Mouse (Mus musculus): ENCODE measurements around the gene Ankfn1. TPM values are rescaled to one million over a fixed set of nuclear protein-coding genes. Genes with fewer than 3 reads are reported as not detected.

Ankfn1 gene
- not detected in 2 replicates for polyA plus RNA-seq (2015; fragmentation: Nextera tagmentation; extraction: Ambion mirVana)

DNA sequence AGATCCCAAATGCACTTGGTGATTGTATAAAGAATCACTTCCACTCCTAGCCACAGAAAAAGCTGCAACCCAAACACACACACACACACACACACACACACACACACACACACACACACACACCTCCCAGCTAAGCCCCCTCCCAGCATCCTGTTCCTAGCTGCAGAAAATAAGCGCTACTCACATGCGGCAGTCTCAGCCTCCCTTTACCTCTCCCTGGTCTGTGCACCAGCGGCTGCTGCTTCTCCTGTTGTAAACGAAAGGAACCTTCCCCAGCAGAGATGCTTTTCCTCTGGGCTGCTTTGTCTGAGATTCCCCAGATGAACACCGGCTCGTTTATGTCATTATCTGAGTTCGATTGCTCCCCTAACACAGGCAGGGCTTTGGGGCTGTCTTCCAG, at the start of gene Ankfn1:
Gene Ankfn1 (minus strand): TSS at position 223 of the 400 bp plus-strand sequence.
- WGBS (ENCODE audit: insufficient replicate concordance): 31% methylated on average over 7 of the region's 7 CpGs
- no peak for ATAC-seq (ENCODE audit: insufficient read depth)
- Histone ChIP-seq H3K4me2 (no peak within 1 kb of the TSS), H3K36me3 (replicated peaks) (no peaks in the 10 kb centered on the region), H3K9me3 (replicated peaks) (no peaks in the 10 kb centered on the region), H3K4me3 (replicated peaks) (no peak within 1 kb of the TSS), H3K27ac (replicated peaks) (no peak within 1 kb of the TSS), H3K27me3 (no peaks in the 10 kb centered on the region), H3K4me1 (replicated peaks) (no peaks in the 10 kb centered on the region), H3K9ac (no peak within 1 kb of the TSS)

DNA sequence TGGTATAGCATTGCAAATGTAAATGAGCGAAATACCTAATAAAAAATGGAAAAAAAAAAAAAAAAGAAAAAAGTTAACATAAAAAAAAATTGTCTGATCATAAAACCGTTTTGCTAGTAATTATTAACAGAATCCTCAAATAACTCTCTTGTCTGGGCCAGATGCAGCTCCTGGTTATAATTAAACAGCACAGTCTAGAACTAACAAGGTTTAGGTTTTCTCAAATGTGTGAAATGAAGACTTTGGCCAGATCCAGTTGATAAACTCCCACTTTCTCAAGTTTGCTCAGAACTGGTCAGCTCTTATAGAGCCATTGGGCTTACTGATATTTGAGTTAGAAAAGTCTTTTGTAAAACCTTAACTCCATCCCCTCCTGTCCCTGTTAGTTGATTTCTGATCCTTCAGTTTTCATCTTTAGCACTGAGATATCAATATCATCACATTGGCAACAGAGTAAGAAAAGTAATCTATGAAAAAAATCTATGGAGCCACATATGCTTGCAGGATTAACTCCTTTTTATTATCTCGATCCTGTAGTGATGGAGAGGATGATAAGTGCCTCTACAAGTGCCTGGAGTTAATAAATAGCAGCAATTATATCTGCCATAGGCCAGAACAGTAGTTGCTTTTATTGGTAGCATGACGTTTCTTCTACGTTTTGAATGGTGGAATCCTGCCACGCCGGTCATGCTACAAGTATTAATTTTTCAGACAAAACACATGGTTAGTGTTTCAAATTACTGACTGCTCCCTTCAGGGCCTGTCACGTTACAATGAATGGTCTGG, 46.4 kb upstream of the Ankfn1 start:
- Histone ChIP-seq H3K9ac (no peak overlapping the region), H3K27ac (replicated peaks) (no peak overlapping the region), H3K4me1 (replicated peaks) (no peaks in the 10 kb centered on the region), H3K4me2 (no peak overlapping the region), H3K27me3 (no peaks in the 10 kb centered on the region), H3K9me3 (replicated peaks) (no peaks in the 10 kb centered on the region), H3K36me3 (replicated peaks) (no peaks in the 10 kb centered on the region), H3K4me3 (replicated peaks) (no peak overlapping the region)
- no peak for ATAC-seq (ENCODE audit: insufficient read depth)
- 47% methylated on average over 8 of the region's 8 CpGs for WGBS (ENCODE audit: insufficient replicate concordance)

DNA sequence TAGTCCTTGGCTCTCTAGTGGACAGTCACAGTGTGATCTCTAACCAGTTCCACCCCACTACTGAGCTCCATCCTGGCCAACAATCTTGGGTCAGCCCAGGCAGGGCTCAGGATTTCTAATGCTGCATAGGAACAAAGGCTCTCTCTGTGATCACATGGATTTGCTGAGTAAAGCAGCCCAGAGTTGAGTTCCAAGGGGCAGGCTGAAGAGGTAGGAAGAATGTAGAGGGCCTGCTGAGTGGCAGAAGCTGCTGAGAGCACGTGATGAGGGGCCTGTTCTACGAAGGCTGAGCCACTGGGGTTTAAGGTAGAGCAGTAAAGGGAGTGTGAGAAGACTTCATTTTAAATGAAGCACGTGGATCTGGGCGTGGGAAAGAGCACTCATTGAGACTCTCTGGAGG, 41.1 kb upstream of the Ankfn1 start:
- H3K36me3 ChIP-seq (replicated peaks): no peaks in the 10 kb centered on the region
- WGBS (ENCODE audit: insufficient replicate concordance): 47% methylated on average over 4 of the region's 4 CpGs
- ATAC-seq (ENCODE audit: insufficient read depth): no peak

DNA sequence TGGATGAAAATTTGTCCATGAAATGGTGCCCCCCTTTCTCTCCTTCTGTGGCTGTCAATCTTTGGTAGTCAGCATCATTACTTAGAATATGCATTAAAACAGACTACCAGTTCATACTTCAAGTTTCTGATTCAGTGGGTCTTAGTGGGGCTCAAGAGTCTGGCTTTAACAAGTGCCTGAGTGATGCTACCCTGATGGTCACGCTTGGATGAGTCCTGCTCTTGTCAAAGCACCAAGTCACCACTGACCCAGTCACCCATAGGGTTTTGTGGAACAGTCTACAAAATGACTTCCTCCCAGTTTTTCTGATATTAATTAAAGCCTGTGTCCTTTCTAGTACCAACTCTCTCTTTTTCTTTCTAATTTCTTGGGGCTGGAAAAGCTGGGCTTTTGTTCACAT, 34.0 kb upstream of the Ankfn1 start:
- no peak for ATAC-seq (ENCODE audit: insufficient read depth)
- Histone ChIP-seq H3K4me2 (no peak overlapping the region), H3K4me1 (replicated peaks) (no peaks in the 10 kb centered on the region), H3K4me3 (replicated peaks) (no peak overlapping the region), H3K27ac (replicated peaks) (no peak overlapping the region), H3K36me3 (replicated peaks) (no peaks in the 10 kb centered on the region), H3K9me3 (replicated peaks) (no peaks in the 10 kb centered on the region), H3K9ac (no peak overlapping the region), H3K27me3 (no peaks in the 10 kb centered on the region)
- 42% methylated on average over 1 of the region's 1 CpGs for WGBS (ENCODE audit: insufficient replicate concordance)

More for the DNA sequence above, 41.1 kb upstream of the Ankfn1 start:
- Histone ChIP-seq H3K27me3 (no peaks in the 10 kb centered on the region), H3K4me1 (replicated peaks) (no peaks in the 10 kb centered on the region), H3K4me2 (no peak overlapping the region), H3K9ac (no peak overlapping the region), H3K27ac (replicated peaks) (no peak overlapping the region), H3K9me3 (replicated peaks) (no peaks in the 10 kb centered on the region), H3K4me3 (replicated peaks) (no peak overlapping the region)

DNA sequence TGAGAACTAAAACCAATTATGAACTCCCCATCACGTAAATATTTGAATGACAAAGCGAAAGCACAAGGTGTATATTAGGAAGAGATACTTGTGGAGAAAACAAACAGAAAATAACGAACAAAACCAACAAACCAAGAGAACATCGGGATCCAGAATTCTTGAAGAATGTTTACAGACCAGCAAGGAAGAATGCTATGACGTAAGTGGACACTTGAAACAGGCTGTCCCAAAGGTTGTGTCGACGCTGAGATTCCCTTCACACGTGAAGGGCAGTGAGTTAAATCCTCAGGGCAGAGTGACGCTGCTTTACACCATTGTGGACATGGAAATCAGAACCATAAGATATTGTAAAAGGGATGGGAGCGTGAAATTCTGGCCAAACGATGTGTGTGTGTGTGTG, 30.5 kb upstream of the Ankfn1 start:
- WGBS (ENCODE audit: insufficient replicate concordance): 52% methylated on average over 11 of the region's 11 CpGs
- ATAC-seq (ENCODE audit: insufficient read depth): no peak

DNA sequence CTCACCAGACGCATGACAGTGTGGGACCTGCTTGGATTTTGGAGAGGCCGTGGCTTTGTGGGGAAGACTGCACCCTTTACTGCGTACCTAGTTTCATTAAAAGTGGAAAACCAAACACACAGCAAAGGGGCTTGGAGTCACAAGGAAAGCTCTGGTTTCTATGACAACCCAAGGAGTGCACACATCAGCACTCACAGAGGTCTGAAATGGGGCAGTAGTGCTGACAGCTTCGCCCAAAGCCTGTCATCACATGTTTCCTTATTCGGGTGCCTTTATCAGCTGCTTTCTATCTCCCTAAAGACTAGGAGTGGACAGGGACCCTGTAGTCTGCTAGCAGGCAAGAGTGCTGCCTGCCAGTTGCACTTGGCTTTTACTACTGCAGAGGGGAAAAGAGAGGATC, 27.4 kb upstream of the Ankfn1 start:
- WGBS (ENCODE audit: insufficient replicate concordance): 49% methylated on average over 5 of the region's 5 CpGs

More for the DNA sequence above, 30.5 kb upstream of the Ankfn1 start:
- H3K4me1 ChIP-seq (replicated peaks): no peaks in the 10 kb centered on the region
- no peak overlapping the region for H3K9ac ChIP-seq
- H3K4me2 ChIP-seq: no peak overlapping the region
- no peaks in the 10 kb centered on the region for H3K27me3 ChIP-seq
- no peaks in the 10 kb centered on the region for H3K36me3 ChIP-seq (replicated peaks)
- H3K4me3 ChIP-seq (replicated peaks): no peak overlapping the region
- no peak overlapping the region for H3K27ac ChIP-seq (replicated peaks)
- H3K9me3 ChIP-seq (replicated peaks): no peaks in the 10 kb centered on the region

DNA sequence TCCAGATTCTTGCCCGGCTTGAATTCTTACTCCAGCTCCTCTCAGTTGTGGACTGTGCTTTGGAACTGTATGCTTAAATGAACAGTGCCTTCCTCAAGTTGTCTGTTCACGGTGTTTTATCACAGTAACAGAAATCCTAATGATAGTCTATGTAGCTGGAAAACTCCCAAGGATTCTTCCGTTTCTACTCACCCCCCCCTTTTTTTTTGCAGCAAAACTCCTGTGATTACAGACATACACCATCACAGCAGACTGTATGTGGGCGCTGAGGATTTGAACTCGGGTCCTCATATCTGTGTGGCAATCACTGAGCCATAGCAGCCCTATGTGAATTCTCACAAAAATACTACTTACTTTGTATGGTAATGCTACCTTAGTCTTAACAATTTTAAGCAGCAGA, 26.5 kb upstream of the Ankfn1 start:
- Histone ChIP-seq H3K27ac (replicated peaks) (no peak overlapping the region), H3K9ac (no peak overlapping the region), H3K36me3 (replicated peaks) (no peaks in the 10 kb centered on the region), H3K4me3 (replicated peaks) (no peak overlapping the region), H3K27me3 (no peaks in the 10 kb centered on the region), H3K4me2 (no peak overlapping the region), H3K4me1 (replicated peaks) (no peaks in the 10 kb centered on the region), H3K9me3 (replicated peaks) (no peaks in the 10 kb centered on the region)
- no peak for ATAC-seq (ENCODE audit: insufficient read depth)
- WGBS (ENCODE audit: insufficient replicate concordance): 56% methylated on average over 5 of the region's 5 CpGs

More for the DNA sequence above, 27.4 kb upstream of the Ankfn1 start:
- Histone ChIP-seq H3K27me3 (no peaks in the 10 kb centered on the region), H3K27ac (replicated peaks) (no peak overlapping the region), H3K4me3 (replicated peaks) (no peak overlapping the region), H3K9ac (no peak overlapping the region), H3K4me1 (replicated peaks) (no peaks in the 10 kb centered on the region), H3K9me3 (replicated peaks) (no peaks in the 10 kb centered on the region), H3K36me3 (replicated peaks) (no peaks in the 10 kb centered on the region), H3K4me2 (no peak overlapping the region)
- no peak for ATAC-seq (ENCODE audit: insufficient read depth)

DNA sequence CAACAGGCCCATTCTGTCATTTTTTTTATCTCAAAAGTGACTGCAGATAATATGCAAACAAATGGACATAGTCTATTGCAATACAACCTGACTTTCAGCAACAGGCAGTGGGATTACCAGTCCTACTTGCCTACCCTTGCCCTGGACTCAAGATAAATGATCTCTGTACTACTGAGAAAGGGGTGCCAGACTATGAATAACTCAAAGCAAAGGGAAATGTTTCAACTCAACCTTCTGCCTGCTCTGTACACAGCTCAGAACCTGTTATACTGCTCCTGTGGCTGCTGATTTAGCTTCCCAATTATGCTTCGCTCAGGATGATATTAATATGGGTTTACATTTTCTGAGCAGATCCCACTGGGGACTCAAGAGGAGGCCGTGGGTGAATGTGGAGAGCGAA, 15.3 kb upstream of the Ankfn1 start:
- Histone ChIP-seq H3K4me1 (replicated peaks) (no peaks in the 10 kb centered on the region), H3K27me3 (no peaks in the 10 kb centered on the region), H3K27ac (replicated peaks) (no peak overlapping the region), H3K9ac (no peak overlapping the region), H3K9me3 (replicated peaks) (no peaks in the 10 kb centered on the region), H3K4me2 (no peak overlapping the region), H3K36me3 (replicated peaks) (no peaks in the 10 kb centered on the region), H3K4me3 (replicated peaks) (no peak overlapping the region)
- no peak for ATAC-seq (ENCODE audit: insufficient read depth)
- 56% methylated on average over 3 of the region's 3 CpGs for WGBS (ENCODE audit: insufficient replicate concordance)

DNA sequence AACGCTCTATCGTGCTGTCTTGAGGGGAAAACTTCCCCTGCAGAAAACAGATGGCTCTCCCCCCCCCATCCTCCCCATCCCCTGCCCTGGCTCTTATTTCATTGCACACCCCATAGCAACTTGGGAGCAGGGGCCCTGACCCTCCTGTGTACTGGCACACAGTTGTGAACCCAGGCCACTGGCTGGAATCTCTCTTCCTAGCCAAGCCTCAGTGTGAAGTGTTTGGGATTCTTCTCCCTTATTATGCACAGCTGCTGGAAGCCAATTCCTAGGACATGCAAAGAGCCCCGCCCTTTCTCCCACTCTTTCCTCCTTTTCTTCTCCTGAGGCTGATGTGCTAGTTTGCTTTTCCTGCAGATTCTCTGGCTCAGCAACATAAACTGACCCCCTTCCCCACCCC, 1.4 kb downstream of the Ankfn1 start:
- H3K4me1 ChIP-seq (replicated peaks): no peaks in the 10 kb centered on the region
- WGBS (ENCODE audit: insufficient replicate concordance): 61% methylated on average over 3 of the region's 3 CpGs
- H3K4me2 ChIP-seq: no peak overlapping the region
- H3K36me3 ChIP-seq (replicated peaks): no peaks in the 10 kb centered on the region
- H3K9me3 ChIP-seq (replicated peaks): no peaks in the 10 kb centered on the region
- no peak for ATAC-seq (ENCODE audit: insufficient read depth)
- H3K4me3 ChIP-seq (replicated peaks): no peak overlapping the region
- H3K27ac ChIP-seq (replicated peaks): no peak overlapping the region
- H3K27me3 ChIP-seq: no peaks in the 10 kb centered on the region
- no peak overlapping the region for H3K9ac ChIP-seq

DNA sequence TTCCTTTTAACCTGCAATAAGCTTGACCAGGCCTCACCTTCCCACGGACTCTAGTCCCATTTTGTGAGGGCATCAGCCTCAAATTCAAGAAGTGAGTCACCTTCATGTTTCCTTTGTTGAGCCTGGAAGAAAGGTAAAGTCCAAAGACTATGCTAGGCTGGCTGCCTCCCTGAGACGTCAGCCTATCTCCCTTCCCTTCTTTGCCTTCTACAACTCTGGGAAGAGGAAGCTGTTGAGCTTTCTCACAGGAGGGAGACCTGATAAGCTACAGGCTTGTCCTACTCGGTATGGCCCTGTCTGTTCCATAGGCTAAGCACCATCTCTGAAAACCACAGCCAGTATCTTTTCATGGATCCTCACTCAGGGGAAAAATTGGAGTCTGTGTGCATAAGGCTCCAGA, 2.5 kb downstream of the Ankfn1 start:
- no peak overlapping the region for H3K9ac ChIP-seq
- no peaks in the 10 kb centered on the region for H3K9me3 ChIP-seq (replicated peaks)
- no peak overlapping the region for H3K27ac ChIP-seq (replicated peaks)
- WGBS (ENCODE audit: insufficient replicate concordance): 31% methylated on average over 3 of the region's 3 CpGs
- no peaks in the 10 kb centered on the region for H3K27me3 ChIP-seq
- no peaks in the 10 kb centered on the region for H3K4me1 ChIP-seq (replicated peaks)
- H3K36me3 ChIP-seq (replicated peaks): no peaks in the 10 kb centered on the region
- ATAC-seq (ENCODE audit: insufficient read depth): no peak
- H3K4me2 ChIP-seq: no peak overlapping the region
- no peak overlapping the region for H3K4me3 ChIP-seq (replicated peaks)

DNA sequence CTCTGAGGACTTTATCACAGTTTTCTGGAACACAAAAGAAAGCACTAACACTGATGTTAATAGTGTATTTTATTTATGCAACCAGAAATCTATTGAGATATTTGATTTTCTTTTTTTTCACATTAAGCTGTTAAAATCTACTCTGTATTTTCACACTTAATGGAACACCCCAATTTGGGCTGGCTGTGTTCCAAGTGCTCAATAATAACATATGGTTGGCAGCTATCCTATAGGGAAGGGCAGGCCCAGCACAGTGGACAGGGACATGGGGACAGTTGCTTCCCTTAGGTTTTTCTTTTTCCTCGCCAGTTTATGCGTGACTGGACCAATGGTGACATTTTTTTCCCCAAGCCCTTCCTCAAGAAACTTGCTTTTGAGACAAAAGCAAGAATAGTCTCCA, 4.5 kb downstream of the Ankfn1 start:
- H3K27ac ChIP-seq (replicated peaks): no peak overlapping the region
- H3K4me2 ChIP-seq: no peak overlapping the region
- ATAC-seq (ENCODE audit: insufficient read depth): no peak
- no peaks in the 10 kb centered on the region for H3K27me3 ChIP-seq
- WGBS (ENCODE audit: insufficient replicate concordance): 67% methylated on average over 2 of the region's 2 CpGs
- H3K4me3 ChIP-seq (replicated peaks): no peak overlapping the region
- H3K9ac ChIP-seq: no peak overlapping the region
- no peaks in the 10 kb centered on the region for H3K4me1 ChIP-seq (replicated peaks)
- no peaks in the 10 kb centered on the region for H3K9me3 ChIP-seq (replicated peaks)
- no peaks in the 10 kb centered on the region for H3K36me3 ChIP-seq (replicated peaks)

DNA sequence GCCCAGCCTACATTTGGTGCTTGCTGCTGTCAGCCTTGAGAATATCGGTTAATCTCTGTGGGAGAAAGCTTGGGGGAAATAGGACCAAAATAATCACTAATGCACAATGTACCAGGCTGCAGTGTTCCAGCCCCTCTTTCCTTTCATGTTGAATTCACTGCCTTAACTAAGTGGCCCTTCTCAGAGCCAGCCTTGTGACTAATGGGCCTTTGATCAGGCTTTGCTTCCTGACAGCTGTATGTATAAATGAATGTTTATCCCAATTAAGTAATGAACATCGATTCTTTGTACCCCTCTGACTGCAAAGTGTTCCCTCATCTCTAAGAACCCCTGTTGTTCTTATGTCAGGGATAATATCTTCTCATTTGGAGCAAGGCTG, 11.7 kb downstream of the Ankfn1 start:
- no peak overlapping the region for H3K9ac ChIP-seq
- 56% methylated on average over 2 of the region's 2 CpGs for WGBS (ENCODE audit: insufficient replicate concordance)
- no peaks in the 10 kb centered on the region for H3K36me3 ChIP-seq (replicated peaks)
- H3K4me2 ChIP-seq: no peak overlapping the region
- H3K4me3 ChIP-seq (replicated peaks): no peak overlapping the region
- no peaks in the 10 kb centered on the region for H3K9me3 ChIP-seq (replicated peaks)
- no peak overlapping the region for H3K27ac ChIP-seq (replicated peaks)
- no peaks in the 10 kb centered on the region for H3K4me1 ChIP-seq (replicated peaks)
- H3K27me3 ChIP-seq: no peaks in the 10 kb centered on the region
- no peak for ATAC-seq (ENCODE audit: insufficient read depth)
